Mouse (Mus musculus) testis, adult 2 months (tissue): ENCODE results near the gene Ercc6l2.

Experiments
- CTCF ChIP-seq: fragments of 200-500 bp; IDR thresholded peaks from 2 replicates; pipeline ENCODE4 v1.5.1; 2012; ENCODE audit warnings: low read depth, mild to moderate bottlenecking, inconsistent platforms, low read length, moderate library complexity; ENCODE audit not compliant: control insufficient read depth, insufficient read depth, insufficient replicate concordance
- POLR2A ChIP-seq: fragments of 200-500 bp; IDR thresholded peaks from 2 replicates; pipeline ENCODE4 v1.6.1; 2012; ENCODE audit warnings: low read depth, mild to moderate bottlenecking, inconsistent platforms, low read length, moderate library complexity; ENCODE audit not compliant: control insufficient read depth

DNA sequence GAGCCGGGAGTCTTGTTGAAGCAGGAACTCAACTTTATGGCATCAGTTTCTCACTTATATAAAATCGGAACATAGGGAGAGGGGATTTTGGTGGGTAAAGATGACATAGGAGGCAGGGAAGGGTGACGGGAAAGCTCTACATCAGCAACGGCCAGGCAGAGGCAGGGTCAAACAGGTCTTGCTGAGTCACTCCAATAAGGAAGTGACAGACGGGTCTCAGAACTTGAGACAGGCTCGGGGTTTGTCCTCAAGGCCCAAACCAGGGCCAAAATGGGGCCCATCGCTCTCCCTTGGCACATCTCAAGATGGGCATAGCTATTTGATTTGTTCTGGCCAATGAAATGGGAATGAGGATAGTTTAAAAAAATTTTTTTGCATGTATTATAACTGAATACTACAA lies 128.6 kb downstream of the Ercc6l2 start:
- no peak for TF ChIP-seq POLR2A
- TF ChIP-seq CTCF, result no peak
